Mouse (Mus musculus) cerebellum, adult 2 months (tissue): ENCODE measurements at regions not wholly inside any gene's neighbourhood (a gene's known extent, or its start where the extent isn't known, plus 50 kb on each side); places are given as distances from the start of the nearest gene placed in this dataset.

Source experiments
- CTCF ChIP-seq: fragments of 200-500 bp; IDR thresholded peaks from 2 replicates; pipeline ENCODE4 v1.5.1; 2011; ENCODE audit warnings: low read depth, mild to moderate bottlenecking, control low read depth, low read length, moderate library complexity, borderline replicate concordance; ENCODE audit not compliant: insufficient read depth
- POLR2A ChIP-seq: fragments of 200-500 bp; IDR thresholded peaks from 2 replicates; pipeline ENCODE4 v1.6.1; 2011; ENCODE audit warnings: low read length, control low read depth, borderline replicate concordance; ENCODE audit not compliant: insufficient read depth

DNA sequence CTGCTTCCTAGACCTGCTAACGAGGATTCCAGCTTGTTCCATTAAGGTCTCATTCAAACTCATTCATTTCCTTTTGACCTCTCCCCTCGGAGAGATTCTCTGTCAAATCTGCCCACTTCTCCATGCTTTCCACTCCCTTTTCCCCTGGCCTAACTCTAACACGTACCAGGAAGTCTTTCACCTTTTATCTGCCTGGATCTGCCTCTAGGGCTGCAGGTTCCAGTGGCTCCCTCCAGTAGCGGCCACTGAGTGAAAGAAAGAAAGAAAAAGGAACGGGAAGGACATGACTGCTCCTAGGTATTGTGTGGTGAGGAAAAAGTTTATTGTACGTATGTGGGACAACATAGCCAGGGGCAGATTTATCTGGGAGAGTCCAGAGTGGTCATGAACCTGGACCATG lies 64.8 kb upstream of the Tmem45b start:
- no peak for TF ChIP-seq CTCF
- TF ChIP-seq POLR2A = no peak
